ENCODE assay signal across 8 mouse cellular contexts in genomic region chr14:78307286-78308237, GRCm38 (mm10). TPM values are rescaled to one million over a fixed set of nuclear protein-coding genes. Genes with fewer than 3 reads are reported as not detected.
DNase-seq lines count a peak whose midpoint lies in the region; ATAC-seq and TF ChIP-seq lines count a peak whose summit lies in the region.
"Had no signal": no experiment of that assay in that cellular context is flagged by ENCODE, and none has a peak within 500 bp of the region (broad histone marks: within the 10 kb centered on the region; RNA-seq: fewer than 3 reads in every experiment).

Tnfsf11 (minus strand) TSS chr14:78308043.

- ATAC-seq in lung, embryonic 15.5 days (ENCODE audit: borderline replicate concordance, extremely low read depth, low FRiP score, low TSS enrichment) = peak; percentile 57; the same call in 1 of the 2 replicates
- ATAC-seq in heart, embryonic 15.5 days (replicated peaks; ENCODE audit: insufficient number of reproducible peaks, insufficient read depth, low FRiP score, low read depth) = peak; percentile 31; the same call in 1 of the 2 replicates
- ATAC-seq in liver, embryonic 15.5 days (ENCODE audit: insufficient read depth) = no peak
- ATAC-seq in erythroid progenitor cell, adult 5-6 weeks (replicated peaks; ENCODE audit: low FRiP score, poor library complexity, severe bottlenecking) = no peak

- H3K27ac ChIP-seq in lung, embryonic 15.5 days = no peak within 1 kb of the TSS
- H3K27ac ChIP-seq in cortical plate, adult 2 months (ENCODE audit: insufficient read depth, low read length) = no peak within 1 kb of the TSS
- H3K27ac ChIP-seq in heart, embryonic 15.5 days = no peak within 1 kb of the TSS
- no peak within 1 kb of the TSS for H3K27ac ChIP-seq in liver, embryonic 15.5 days (replicated peaks)
- no peak within 1 kb of the TSS for H3K27ac ChIP-seq in thymus, adult 2 months (ENCODE audit: control insufficient read depth, insufficient read depth, low read length)

- peak within 1 kb of the TSS; percentile 43 for H3K4me3 ChIP-seq in lung, embryonic 15.5 days
- H3K4me3 ChIP-seq in cortical plate, adult 2 months (ENCODE audit: insufficient read depth, low read length) = peak within 1 kb of the TSS; percentile 20; the same call in 1 of the 2 replicates
- H3K4me3 ChIP-seq in heart, embryonic 15.5 days = peak within 1 kb of the TSS; percentile 54
- H3K4me3 ChIP-seq in liver, embryonic 15.5 days (replicated peaks) = peak within 1 kb of the TSS; percentile 21
- H3K4me3 ChIP-seq in thymus, adult 2 months (ENCODE audit: control insufficient read depth, insufficient read depth, low read length) = peak within 1 kb of the TSS; percentile 57
- H3K4me3 ChIP-seq: erythroblast, embryonic 14.5 days had no signal

- no peaks in the 10 kb centered on the region for H3K9me3 ChIP-seq in lung, embryonic 15.5 days
- H3K9me3 ChIP-seq in heart, embryonic 15.5 days (replicated peaks) = no peaks in the 10 kb centered on the region
- no peaks in the 10 kb centered on the region for H3K9me3 ChIP-seq in liver, embryonic 15.5 days (replicated peaks)

- TF ChIP-seq CTCF in cortical plate, adult 2 months (IDR thresholded peaks at IDR 0.05; ENCODE audit: extremely low read depth, insufficient read depth, low read length) = no peak
- 0 out of 2 replicates have a peak, but pooled peaks have one; percentile 19 for TF ChIP-seq CTCF in thymus, adult 2 months (IDR thresholded peaks at IDR 0.05; ENCODE audit: borderline replicate concordance, control insufficient read depth, extremely low read depth, insufficient read depth, low read length, poor library complexity)

- DNase-seq in lung, postnatal 25 days (ENCODE audit: low spot score) = no peak
- DNase-seq in thymus, adult 2 months = peak; percentile 47

- no peak for TF ChIP-seq POLR2A in cortical plate, adult 2 months (IDR thresholded peaks at IDR 0.05; ENCODE audit: extremely low read depth, insufficient read depth, low read length)
- no peak for TF ChIP-seq POLR2A in thymus, adult 2 months (IDR thresholded peaks at IDR 0.05; ENCODE audit: control insufficient read depth, extremely low read depth, insufficient read depth, low read length, poor library complexity)

- H3K4me2 ChIP-seq in lung, embryonic 15.5 days = peak within 1 kb of the TSS; percentile 86
- H3K4me2 ChIP-seq in heart, embryonic 15.5 days = peak within 1 kb of the TSS; percentile 83
- peak within 1 kb of the TSS; percentile 47 for H3K4me2 ChIP-seq in liver, embryonic 15.5 days

- H3K9ac ChIP-seq in lung, embryonic 15.5 days = peak within 1 kb of the TSS; percentile 23; the same call in 1 of the 2 replicates
- H3K9ac ChIP-seq in heart, embryonic 15.5 days = peak within 1 kb of the TSS; percentile 35
- no peak within 1 kb of the TSS for H3K9ac ChIP-seq in liver, embryonic 15.5 days

- no peaks in the 10 kb centered on the region for H3K36me3 ChIP-seq in lung, embryonic 15.5 days
- H3K36me3 ChIP-seq in heart, embryonic 15.5 days = no peaks in the 10 kb centered on the region
- H3K36me3 ChIP-seq in liver, embryonic 15.5 days (replicated peaks) = no peaks in the 10 kb centered on the region
- H3K36me3 ChIP-seq in thymus, adult 2 months (ENCODE audit: control insufficient read depth, insufficient read depth, low read length) = no peaks in the 10 kb centered on the region

- peaks cover 36% of the 10 kb centered on the region for H3K27me3 ChIP-seq in lung, embryonic 15.5 days
- peaks cover 31% of the 10 kb centered on the region for H3K27me3 ChIP-seq in heart, embryonic 15.5 days
- H3K27me3 ChIP-seq in liver, embryonic 15.5 days = peaks cover 38% of the 10 kb centered on the region
- no peaks in the 10 kb centered on the region for H3K27me3 ChIP-seq in thymus, adult 2 months (ENCODE audit: control insufficient read depth, insufficient read depth, low read length)

- 2% methylated on average over 51 of the region's 51 CpGs for WGBS in lung, embryonic 15.5 days
- WGBS in heart, embryonic 15.5 days = 2% methylated on average over 47 of the region's 51 CpGs
- under 1% methylated on average over 51 of the region's 51 CpGs for WGBS in liver, embryonic 15.5 days (ENCODE audit: insufficient replicate concordance)
- under 1% methylated on average over 51 of the region's 51 CpGs for WGBS in thymus, adult 2 months

- peaks cover 5% of the 10 kb centered on the region for H3K4me1 ChIP-seq in lung, embryonic 15.5 days
- H3K4me1 ChIP-seq in cortical plate, adult 2 months (ENCODE audit: control insufficient read depth, insufficient read depth, low read length) = no peaks in the 10 kb centered on the region
- peaks cover 8% of the 10 kb centered on the region for H3K4me1 ChIP-seq in heart, embryonic 15.5 days (replicated peaks)
- 0 out of 2 replicates have a peak, but pooled peaks cover 4% of the 10 kb centered on the region for H3K4me1 ChIP-seq in liver, embryonic 15.5 days (replicated peaks)
- H3K4me1 ChIP-seq in thymus, adult 2 months (replicated peaks; ENCODE audit: control insufficient read depth, insufficient read depth, low read length) = peaks cover 9% of the 10 kb centered on the region

RNA-seq across cellular contexts. Expression of gene Tnfsf11, which starts in this region (rescaled TPM):
- polyA plus RNA-seq in lung, embryonic 15.5 days (2015; fragmentation: Nextera tagmentation; extraction: Ambion mirVana) = 0.14 and 0.31 TPM in 2 replicates
- 0.04 TPM in 1 of 2 replicates, not detected in the other for polyA plus RNA-seq in cortical plate, adult 2 months (2012; rRNA removed)
- polyA plus RNA-seq in heart, embryonic 15.5 days (2015; fragmentation: Nextera tagmentation; extraction: Ambion mirVana) = 0.23 and 0.85 TPM in 2 replicates
- 0.05 and 0.08 TPM in 2 replicates for polyA plus RNA-seq in liver, embryonic 15.5 days (2015; fragmentation: Nextera tagmentation; extraction: Ambion mirVana)
- 2.6 and 3.9 TPM in 2 replicates for polyA plus RNA-seq in thymus, adult 2 months (2012; rRNA removed)
- total RNA-seq in erythroid progenitor cell, adult 5-6 weeks (2015; ENCODE audit: low replicate concordance) = not detected in 2 replicates
- total RNA-seq in erythroid progenitor cell, adult 5-6 weeks (2017; ENCODE audit: low replicate concordance) = 0.91 TPM in 1 of 2 replicates, not detected in the other
- polyA plus RNA-seq: erythroblast, embryonic 14.5 days had no signal

Comparison
In these comparisons a context has a peak if more than half of its experiments do, and no peak if none do; other contexts are left out.
1. Peak in ATAC-seq, H3K4me3 ChIP-seq, H3K9ac ChIP-seq and H3K4me2 ChIP-seq in lung, embryonic 15.5 days; RNA of the gene not detected or under 1 TPM.
2. Peak in ATAC-seq, H3K4me3 ChIP-seq, H3K9ac ChIP-seq and H3K4me2 ChIP-seq in heart, embryonic 15.5 days; RNA of the gene not detected or under 1 TPM.